Mouse (Mus musculus) heart, postnatal 0 days (tissue): ENCODE results near the gene Zfp280b.

Experiments used
- CTCF ChIP-seq: IDR thresholded peaks from 2 replicates; pipeline ENCODE4 v1.5.1; 2016; ENCODE audit warnings: antibody characterized with exemption, control low read depth, low read depth
- EP300 ChIP-seq: IDR thresholded peaks from 2 replicates; pipeline ENCODE4 v1.6.1; 2016; ENCODE audit warnings: antibody characterized with exemption, low read depth

DNA sequence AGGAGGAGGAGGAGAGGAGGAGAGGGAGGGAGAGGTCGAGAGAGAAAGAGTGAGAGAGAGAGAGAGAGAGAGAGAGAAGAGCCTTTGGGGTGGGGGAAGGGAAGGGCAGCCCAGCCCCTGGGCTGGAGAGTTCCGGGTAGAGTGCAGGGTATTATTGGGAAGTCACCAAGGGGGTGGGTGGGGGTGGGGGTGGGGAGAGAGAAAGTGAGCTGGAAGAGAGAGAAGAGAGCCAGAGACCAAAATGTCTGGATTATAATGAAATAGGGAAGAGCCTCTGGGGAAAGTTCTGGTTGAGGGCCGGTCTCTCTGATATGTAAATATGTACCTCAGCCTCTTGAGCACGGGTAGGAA lies 4.5 kb upstream of the Zfp280b start:
- TF ChIP-seq EP300 (no peak), CTCF (no peak)
